28 mouse cellular contexts compared by ENCODE assay signal in genomic region chr1:96315721-96316120, GRCm38 (mm10).
"Had no signal": no experiment of that assay in that cellular context is flagged by ENCODE, and none has a peak within 500 bp of the region (broad histone marks: within the 10 kb centered on the region; RNA-seq: fewer than 3 reads in every experiment).

No protein-coding gene starts in this region.

- H3K4me2 ChIP-seq: heart, embryonic 12.5 days; hindbrain, embryonic 12.5 days; hindbrain, embryonic 14.5 days; kidney, embryonic 15.5 days; limb, embryonic 13.5 days; limb, embryonic 15.5 days; liver, embryonic 12.5 days had no signal

- H3K36me3 ChIP-seq: heart, embryonic 12.5 days; hindbrain, embryonic 10.5 days; hindbrain, embryonic 12.5 days; kidney, embryonic 15.5 days; limb, embryonic 13.5 days; limb, embryonic 15.5 days; liver, embryonic 12.5 days had no signal

- ATAC-seq: hindbrain, embryonic 16.5 days; inflammation-experienced regulatory T-cells, adult 6 months; intestine, embryonic 16.5 days; liver, embryonic 12.5 days had no signal

- H3K4me3 ChIP-seq: gastrocnemius, adult 2 months; heart, adult 2 months; heart, embryonic 12.5 days; hindbrain, embryonic 10.5 days; hindbrain, embryonic 12.5 days; kidney, embryonic 15.5 days; limb, embryonic 13.5 days; limb, embryonic 15.5 days; liver, embryonic 12.5 days had no signal

- H3K27ac ChIP-seq: gastrocnemius, adult 2 months; heart, adult 2 months; hindbrain, embryonic 10.5 days; hindbrain, embryonic 12.5 days; hindbrain, embryonic 14.5 days; kidney, embryonic 15.5 days; kidney, postnatal 0 days; limb, embryonic 13.5 days; limb, embryonic 15.5 days; liver, embryonic 12.5 days; liver, embryonic 14.5 days had no signal

- H3K4me1 ChIP-seq: heart, embryonic 12.5 days; hindbrain, embryonic 10.5 days; hindbrain, embryonic 12.5 days; kidney, embryonic 15.5 days; limb, embryonic 13.5 days; limb, embryonic 15.5 days; liver, embryonic 12.5 days had no signal

- H3K27me3 ChIP-seq: heart, embryonic 12.5 days; hindbrain, embryonic 12.5 days; kidney, embryonic 15.5 days; limb, embryonic 13.5 days; limb, embryonic 15.5 days; liver, embryonic 12.5 days had no signal

- H3K9ac ChIP-seq: heart, embryonic 12.5 days; hindbrain, embryonic 12.5 days; hindbrain, embryonic 14.5 days; kidney, embryonic 15.5 days; limb, embryonic 13.5 days; limb, embryonic 15.5 days; liver, embryonic 12.5 days; liver, embryonic 14.5 days had no signal

- H3K9me3 ChIP-seq: heart, embryonic 12.5 days; hindbrain, embryonic 10.5 days; hindbrain, embryonic 12.5 days; kidney, embryonic 15.5 days; limb, embryonic 13.5 days; limb, embryonic 15.5 days; liver, embryonic 12.5 days had no signal

- DNase-seq: gastrocnemius, adult 2 months; gastrocnemius, postnatal 14 days; gastrocnemius, postnatal 36 days; heart, adult 11 months; heart, adult 2 months; heart, postnatal 10 days; heart, postnatal 4 days; kidney, adult 11 months; kidney, adult 2 months; kidney, adult 9 months; kidney, postnatal 14 days; kidney, postnatal 36 days; layer of hippocampus, adult 9-11 months; layer of hippocampus, postnatal 36 days; left cerebral cortex, postnatal 4 days had no signal
